Mouse (Mus musculus): Measurements from ENCODE around the gene Exoc6b. TPM values are rescaled to one million over a fixed set of nuclear protein-coding genes. Genes with fewer than 3 reads are reported as not detected.

Exoc6b gene
- polyA plus RNA-seq, 1 experiment, result 7.8 TPM

DNA sequence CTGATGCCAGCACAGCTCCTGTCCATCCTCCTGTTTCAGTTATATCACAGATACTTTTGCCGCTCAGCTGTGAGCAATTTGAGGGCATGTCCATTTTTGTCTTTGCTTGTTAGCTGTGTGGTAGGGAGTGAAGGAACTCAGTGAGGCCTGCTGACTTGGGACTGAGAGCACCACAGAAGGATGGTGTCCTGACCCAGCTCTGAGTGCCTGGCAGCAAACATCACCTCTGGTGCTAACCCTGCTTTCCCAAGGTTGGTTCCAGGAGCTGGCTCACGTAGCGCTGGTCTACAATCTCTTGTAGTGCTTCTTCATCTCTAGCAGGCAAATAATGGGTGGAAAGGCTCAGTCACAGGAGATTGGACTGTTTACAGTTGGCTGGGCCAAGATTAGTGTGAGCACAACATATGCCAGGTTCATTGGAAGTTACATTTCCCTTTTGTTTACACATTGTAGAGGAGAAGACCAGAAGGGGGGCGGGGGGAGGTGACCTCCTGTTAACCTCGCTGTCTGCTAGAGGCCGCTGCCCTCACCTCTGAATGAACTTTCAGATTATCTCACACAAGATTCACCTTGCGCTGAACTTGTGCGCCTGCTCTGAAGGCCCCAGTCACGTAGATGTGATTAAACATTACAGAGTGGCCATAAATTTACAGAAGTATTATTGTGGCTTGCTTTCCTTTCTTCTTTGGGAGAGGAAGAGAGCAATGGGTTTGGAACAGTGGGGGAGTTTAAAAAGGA lies 428.8 kb downstream of the Exoc6b start:
- Histone ChIP-seq H3K4me3 (ENCODE audit: control insufficient read depth, low read depth, low read length) (no peak overlapping the region), H3K27me3 (ENCODE audit: control insufficient read depth, insufficient read depth, low read length) (no peaks in the 10 kb centered on the region), H3K4me1 (ENCODE audit: control insufficient read depth, insufficient read depth, low read length) (peaks cover 2% of the 10 kb centered on the region; the same call in 1 of the 2 replicates), H3K36me3 (ENCODE audit: control insufficient read depth, insufficient read depth, low read length) (no peaks in the 10 kb centered on the region), H3K27ac (ENCODE audit: control insufficient read depth, insufficient read depth, low read depth, low read length) (0 out of 2 replicates have a peak overlapping the region, but pooled peaks have one; percentile 3)
- no peak for TF ChIP-seq POLR2A (IDR thresholded peaks at IDR 0.05; ENCODE audit: control insufficient read depth, low read depth, low read length)
- no peak for TF ChIP-seq CTCF (IDR thresholded peaks at IDR 0.05; ENCODE audit: control insufficient read depth, insufficient read depth, insufficient replicate concordance, low read depth, low read length)

- Histone ChIP-seq H3K4me3 (ENCODE audit: control insufficient read depth, low read depth, low read length) (no peak overlapping the region), H3K36me3 (ENCODE audit: control insufficient read depth, insufficient read depth, low read length) (no peaks in the 10 kb centered on the region), H3K27me3 (ENCODE audit: control insufficient read depth, insufficient read depth, low read length) (no peaks in the 10 kb centered on the region), H3K4me1 (ENCODE audit: control insufficient read depth, insufficient read depth, low read length) (peaks cover 2% of the 10 kb centered on the region; the same call in 1 of the 2 replicates), H3K27ac (ENCODE audit: control insufficient read depth, insufficient read depth, low read depth, low read length) (no peak overlapping the region)
- TF ChIP-seq CTCF (IDR thresholded peaks at IDR 0.05; ENCODE audit: control insufficient read depth, insufficient read depth, insufficient replicate concordance, low read depth, low read length) (no peak), POLR2A (IDR thresholded peaks at IDR 0.05; ENCODE audit: control insufficient read depth, low read depth, low read length) (no peak)
These were observed 431.1 kb downstream of the Exoc6b start for GRCm38 (mm10) chr6:84638206-84638605.

DNA sequence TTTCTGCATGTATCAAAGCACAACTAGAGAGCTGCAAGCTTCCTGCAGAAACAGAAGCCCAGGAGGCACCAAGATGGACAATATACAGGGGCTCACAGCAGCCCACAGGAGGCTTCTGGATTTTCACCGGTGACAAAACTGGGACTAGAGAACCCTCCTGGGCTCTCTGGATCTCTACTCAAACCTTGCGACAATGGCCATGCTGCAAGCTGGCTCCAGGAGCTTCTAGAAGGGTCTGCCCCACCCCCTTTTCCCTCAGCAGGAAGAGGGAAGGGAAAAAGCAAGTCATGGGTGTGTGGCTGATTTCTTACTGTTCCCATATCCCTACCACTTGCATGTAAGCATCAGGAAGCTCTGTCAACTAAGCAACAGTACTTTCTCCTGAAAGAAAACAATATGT lies 437.7 kb downstream of the Exoc6b start:
- Histone ChIP-seq H3K36me3 (ENCODE audit: control insufficient read depth, insufficient read depth, low read length) (no peaks in the 10 kb centered on the region), H3K4me3 (ENCODE audit: control insufficient read depth, low read depth, low read length) (no peak overlapping the region), H3K27me3 (ENCODE audit: control insufficient read depth, insufficient read depth, low read length) (no peaks in the 10 kb centered on the region), H3K27ac (ENCODE audit: control insufficient read depth, insufficient read depth, low read depth, low read length) (no peak overlapping the region), H3K4me1 (ENCODE audit: control insufficient read depth, insufficient read depth, low read length) (no peaks in the 10 kb centered on the region)
- no peak for TF ChIP-seq CTCF (IDR thresholded peaks at IDR 0.05; ENCODE audit: control insufficient read depth, insufficient read depth, insufficient replicate concordance, low read depth, low read length)
- no peak for TF ChIP-seq POLR2A (IDR thresholded peaks at IDR 0.05; ENCODE audit: control insufficient read depth, low read depth, low read length)

GRCm38 (mm10) chr6:84630276-84630675 lies 439.0 kb downstream of the Exoc6b start:
- Histone ChIP-seq H3K4me3 (ENCODE audit: control insufficient read depth, low read depth, low read length) (no peak overlapping the region), H3K36me3 (ENCODE audit: control insufficient read depth, insufficient read depth, low read length) (no peaks in the 10 kb centered on the region), H3K27me3 (ENCODE audit: control insufficient read depth, insufficient read depth, low read length) (no peaks in the 10 kb centered on the region), H3K27ac (ENCODE audit: control insufficient read depth, insufficient read depth, low read depth, low read length) (no peak overlapping the region), H3K4me1 (ENCODE audit: control insufficient read depth, insufficient read depth, low read length) (no peaks in the 10 kb centered on the region)
- no peak for TF ChIP-seq POLR2A (IDR thresholded peaks at IDR 0.05; ENCODE audit: control insufficient read depth, low read depth, low read length)
- TF ChIP-seq CTCF (IDR thresholded peaks at IDR 0.05; ENCODE audit: control insufficient read depth, insufficient read depth, insufficient replicate concordance, low read depth, low read length), result no peak

DNA sequence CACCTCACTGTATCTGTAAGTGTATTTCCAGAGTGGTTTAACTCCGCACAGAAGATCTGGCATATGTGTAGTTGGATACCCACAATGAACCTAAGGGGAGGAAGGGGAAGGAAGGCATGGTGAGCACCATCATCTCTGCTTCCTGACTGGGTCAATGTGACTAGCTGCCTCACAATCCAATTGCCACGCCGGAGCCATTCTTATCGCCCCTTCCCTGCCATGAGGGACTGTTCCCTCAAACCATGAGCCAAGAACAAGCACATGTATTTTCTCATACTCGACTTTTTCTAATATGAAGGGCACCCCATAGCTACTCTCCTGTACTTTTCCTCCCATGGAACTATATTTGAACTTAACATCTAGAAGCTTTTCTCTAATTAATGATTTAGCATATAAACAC lies 440.5 kb downstream of the Exoc6b start:
- TF ChIP-seq CTCF (IDR thresholded peaks at IDR 0.05; ENCODE audit: control insufficient read depth, insufficient read depth, insufficient replicate concordance, low read depth, low read length) (no peak), POLR2A (IDR thresholded peaks at IDR 0.05; ENCODE audit: control insufficient read depth, low read depth, low read length) (no peak)
- Histone ChIP-seq H3K36me3 (ENCODE audit: control insufficient read depth, insufficient read depth, low read length) (no peaks in the 10 kb centered on the region), H3K27me3 (ENCODE audit: control insufficient read depth, insufficient read depth, low read length) (no peaks in the 10 kb centered on the region), H3K27ac (ENCODE audit: control insufficient read depth, insufficient read depth, low read depth, low read length) (no peak overlapping the region), H3K4me3 (ENCODE audit: control insufficient read depth, low read depth, low read length) (no peak overlapping the region), H3K4me1 (ENCODE audit: control insufficient read depth, insufficient read depth, low read length) (no peaks in the 10 kb centered on the region)

DNA sequence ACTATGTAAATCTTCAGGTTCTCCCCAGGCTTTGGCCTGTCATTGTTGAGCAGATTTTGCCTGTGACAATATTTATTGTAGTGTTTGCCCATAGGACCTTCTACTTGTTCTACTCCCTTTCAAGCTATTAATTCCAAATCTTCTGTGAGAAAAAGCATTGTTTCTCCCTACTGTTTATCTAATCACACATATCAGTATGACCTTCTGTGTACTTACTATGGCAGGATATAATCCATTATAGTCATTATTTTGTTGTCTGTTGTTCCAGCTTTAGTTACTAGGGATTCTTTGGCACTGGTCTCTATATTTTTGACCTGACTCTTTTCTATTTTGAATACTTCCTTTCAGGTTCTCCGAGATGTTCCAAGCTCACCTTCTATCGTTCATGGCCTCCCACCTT lies 442.9 kb downstream of the Exoc6b start:
- Histone ChIP-seq H3K36me3 (ENCODE audit: control insufficient read depth, insufficient read depth, low read length) (no peaks in the 10 kb centered on the region), H3K27ac (ENCODE audit: control insufficient read depth, insufficient read depth, low read depth, low read length) (no peak overlapping the region), H3K4me1 (ENCODE audit: control insufficient read depth, insufficient read depth, low read length) (no peaks in the 10 kb centered on the region), H3K4me3 (ENCODE audit: control insufficient read depth, low read depth, low read length) (no peak overlapping the region), H3K27me3 (ENCODE audit: control insufficient read depth, insufficient read depth, low read length) (no peaks in the 10 kb centered on the region)
- no peak for TF ChIP-seq POLR2A (IDR thresholded peaks at IDR 0.05; ENCODE audit: control insufficient read depth, low read depth, low read length)
- no peak for TF ChIP-seq CTCF (IDR thresholded peaks at IDR 0.05; ENCODE audit: control insufficient read depth, insufficient read depth, insufficient replicate concordance, low read depth, low read length)

DNA sequence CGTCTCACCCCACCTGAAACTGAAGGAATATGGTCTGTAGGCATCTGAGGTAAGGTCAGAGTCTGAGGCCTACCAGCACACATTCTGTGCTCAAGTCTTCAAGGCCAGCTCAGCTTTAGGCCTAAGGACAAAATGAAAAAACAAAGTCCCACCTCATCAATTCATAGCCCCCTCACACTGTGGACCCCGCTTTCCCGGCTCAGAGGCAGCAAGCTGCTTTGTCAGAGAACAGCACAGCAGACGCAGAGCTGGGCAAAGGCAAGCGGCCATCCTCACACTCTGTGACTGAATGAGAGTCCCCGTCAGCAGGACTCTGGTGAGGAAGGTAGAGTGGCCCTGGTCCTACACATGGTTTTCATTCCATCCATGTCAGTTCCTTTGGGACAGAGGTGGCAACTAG lies 450.1 kb downstream of the Exoc6b start:
- no peak for TF ChIP-seq POLR2A (IDR thresholded peaks at IDR 0.05; ENCODE audit: control insufficient read depth, low read depth, low read length)
- no peak for TF ChIP-seq CTCF (IDR thresholded peaks at IDR 0.05; ENCODE audit: control insufficient read depth, insufficient read depth, insufficient replicate concordance, low read depth, low read length)
- Histone ChIP-seq H3K27ac (ENCODE audit: control insufficient read depth, insufficient read depth, low read depth, low read length) (no peak overlapping the region), H3K36me3 (ENCODE audit: control insufficient read depth, insufficient read depth, low read length) (no peaks in the 10 kb centered on the region), H3K4me1 (ENCODE audit: control insufficient read depth, insufficient read depth, low read length) (no peaks in the 10 kb centered on the region), H3K4me3 (ENCODE audit: control insufficient read depth, low read depth, low read length) (no peak overlapping the region), H3K27me3 (ENCODE audit: control insufficient read depth, insufficient read depth, low read length) (no peaks in the 10 kb centered on the region)

Data from testis, adult 2 months (tissue).